Mouse (Mus musculus): ENCODE results near the gene Kcnj6.

The Kcnj6 gene

GRCm38 (mm10) chr16:94997340-94997849 lies at the start of gene Kcnj6:
Gene Kcnj6, minus strand, starts transcription at chr16:94997701.
- DNase-seq (ENCODE audit: low read depth, low spot score) = no peak
- H3K36me3 ChIP-seq (ENCODE audit: control insufficient read depth, insufficient read depth, low read length, poor library complexity, severe bottlenecking) = no peaks in the 10 kb centered on the region
- no peaks in the 10 kb centered on the region for H3K27me3 ChIP-seq (ENCODE audit: control insufficient read depth, insufficient read depth, low read length, poor library complexity, severe bottlenecking)

DNA sequence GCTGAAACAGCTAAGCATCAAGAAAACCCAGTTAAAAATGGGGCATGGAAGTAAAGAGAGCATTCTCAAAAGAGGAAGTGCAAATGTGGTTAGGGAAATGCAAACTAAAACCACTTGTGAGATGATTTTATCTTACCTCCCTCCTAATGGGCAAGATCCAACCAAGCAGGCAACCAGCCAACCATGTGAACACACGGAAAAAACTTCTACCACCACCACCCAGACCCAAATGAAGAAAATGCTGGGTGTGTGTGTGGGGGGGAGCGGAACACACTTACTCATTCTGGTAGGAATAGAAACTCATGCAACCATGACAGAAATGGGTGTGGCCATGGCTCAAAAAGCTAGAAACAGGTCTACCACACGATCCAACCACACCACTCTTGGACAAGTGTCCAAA lies 12.4 kb upstream of the Kcnj6 start:
- peak; percentile 18 for DNase-seq (ENCODE audit: low read depth, low spot score)
- no peaks in the 10 kb centered on the region for H3K27me3 ChIP-seq (ENCODE audit: control insufficient read depth, insufficient read depth, low read length, poor library complexity, severe bottlenecking)
- no peaks in the 10 kb centered on the region for H3K36me3 ChIP-seq (ENCODE audit: control insufficient read depth, insufficient read depth, low read length, poor library complexity, severe bottlenecking)

DNA sequence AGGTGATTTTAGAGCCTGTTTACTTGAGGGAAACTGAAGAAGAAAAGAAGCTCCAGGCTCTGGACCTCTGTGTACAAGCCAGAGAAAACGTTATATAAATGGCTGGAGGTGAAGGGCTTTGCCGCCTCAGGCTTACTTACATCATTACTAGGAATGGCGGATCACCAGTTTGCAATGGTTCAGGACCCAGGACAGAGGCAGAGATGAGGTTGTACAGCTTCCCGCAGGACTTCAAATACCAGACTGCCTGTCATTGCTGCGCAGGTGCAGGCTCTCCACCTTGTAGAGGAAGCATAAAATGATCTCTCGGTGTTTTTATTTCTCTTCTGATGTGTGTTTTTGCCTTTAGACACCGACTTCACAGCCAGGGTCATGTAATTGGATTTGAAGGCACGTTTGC lies 7.1 kb upstream of the Kcnj6 start:
- H3K27me3 ChIP-seq (ENCODE audit: control insufficient read depth, insufficient read depth, low read length, poor library complexity, severe bottlenecking) = no peaks in the 10 kb centered on the region
- no peaks in the 10 kb centered on the region for H3K36me3 ChIP-seq (ENCODE audit: control insufficient read depth, insufficient read depth, low read length, poor library complexity, severe bottlenecking)
- DNase-seq (ENCODE audit: low read depth, low spot score) = no peak

DNA sequence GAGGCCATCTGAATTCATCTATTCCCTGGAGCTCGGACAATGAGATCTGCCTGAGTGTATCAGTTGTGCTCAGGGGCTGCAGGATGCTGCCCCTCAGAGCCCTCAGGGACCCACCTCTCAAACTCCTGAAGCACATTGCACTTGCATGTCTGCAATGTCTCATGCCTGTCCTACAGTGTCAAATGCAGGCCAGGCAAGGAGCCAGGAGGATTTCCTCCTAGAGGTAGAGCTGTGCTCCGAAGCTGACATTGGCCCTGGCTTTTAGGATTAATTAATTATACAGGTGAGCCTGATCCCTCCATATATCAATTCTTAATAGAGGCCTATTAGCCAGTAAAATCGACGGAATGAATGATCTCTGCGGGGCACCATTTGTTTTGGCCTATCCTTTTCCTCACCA lies 2.0 kb upstream of the Kcnj6 start:
- no peak for DNase-seq (ENCODE audit: low read depth, low spot score)
- H3K27me3 ChIP-seq (ENCODE audit: control insufficient read depth, insufficient read depth, low read length, poor library complexity, severe bottlenecking) = no peaks in the 10 kb centered on the region
- no peaks in the 10 kb centered on the region for H3K36me3 ChIP-seq (ENCODE audit: control insufficient read depth, insufficient read depth, low read length, poor library complexity, severe bottlenecking)

DNA sequence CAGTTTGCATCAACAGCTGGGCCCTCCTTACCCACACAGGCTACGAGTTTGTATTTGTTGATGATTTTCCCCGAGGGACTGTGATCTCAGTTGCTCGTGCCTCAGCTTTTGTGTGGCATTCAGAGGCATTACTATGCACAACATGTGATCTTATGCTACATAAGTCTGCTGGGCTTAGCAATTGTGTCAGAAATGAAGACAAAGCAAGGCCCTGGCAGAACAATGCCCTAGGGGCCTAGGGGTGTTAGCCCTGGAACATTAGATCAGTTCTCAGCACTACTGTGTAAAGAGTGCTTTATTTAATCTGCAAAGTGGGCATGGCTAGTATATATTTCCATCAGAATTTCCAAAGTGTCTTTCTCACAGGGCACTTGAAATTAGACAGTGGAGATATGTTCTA lies 1.5 kb upstream of the Kcnj6 start:
- no peak for DNase-seq (ENCODE audit: low read depth, low spot score)
- H3K27me3 ChIP-seq (ENCODE audit: control insufficient read depth, insufficient read depth, low read length, poor library complexity, severe bottlenecking) = no peaks in the 10 kb centered on the region
- no peaks in the 10 kb centered on the region for H3K36me3 ChIP-seq (ENCODE audit: control insufficient read depth, insufficient read depth, low read length, poor library complexity, severe bottlenecking)

- DNase-seq (ENCODE audit: low read depth, low spot score) = no peak
- no peaks in the 10 kb centered on the region for H3K36me3 ChIP-seq (ENCODE audit: control insufficient read depth, insufficient read depth, low read length, poor library complexity, severe bottlenecking)
- no peaks in the 10 kb centered on the region for H3K27me3 ChIP-seq (ENCODE audit: control insufficient read depth, insufficient read depth, low read length, poor library complexity, severe bottlenecking)
Measured at GRCm38 (mm10) chr16:94996791-94997281, 665 bp downstream of the Kcnj6 start.

- H3K27me3 ChIP-seq (ENCODE audit: control insufficient read depth, insufficient read depth, low read length, poor library complexity, severe bottlenecking) = no peaks in the 10 kb centered on the region
- no peaks in the 10 kb centered on the region for H3K36me3 ChIP-seq (ENCODE audit: control insufficient read depth, insufficient read depth, low read length, poor library complexity, severe bottlenecking)
- DNase-seq (ENCODE audit: low read depth, low spot score) = no peak
Measured at GRCm38 (mm10) chr16:94995542-94996131, 1.9 kb downstream of the Kcnj6 start.

DNA sequence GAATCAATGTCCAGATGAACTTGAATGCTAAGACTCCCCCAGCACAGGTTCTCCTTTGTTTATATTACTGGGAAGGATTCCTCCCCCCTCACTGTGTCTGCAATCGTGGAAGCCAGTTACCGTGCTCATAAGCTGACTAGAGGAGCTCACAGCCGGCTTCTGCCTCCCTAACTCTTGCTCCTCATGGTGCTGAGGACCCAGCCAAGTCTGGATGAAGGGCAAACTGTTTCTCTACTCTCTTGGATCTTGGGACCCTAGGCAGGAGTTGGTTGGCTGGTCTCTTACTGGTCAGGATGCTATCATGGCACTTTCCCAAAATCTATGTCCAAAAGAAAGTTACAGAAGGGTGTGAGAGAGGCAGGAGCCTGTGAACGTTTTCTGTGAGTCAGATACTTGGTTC lies 2.6 kb downstream of the Kcnj6 start:
- no peaks in the 10 kb centered on the region for H3K27me3 ChIP-seq (ENCODE audit: control insufficient read depth, insufficient read depth, low read length, poor library complexity, severe bottlenecking)
- DNase-seq (ENCODE audit: low read depth, low spot score) = no peak
- H3K36me3 ChIP-seq (ENCODE audit: control insufficient read depth, insufficient read depth, low read length, poor library complexity, severe bottlenecking) = no peaks in the 10 kb centered on the region

DNA sequence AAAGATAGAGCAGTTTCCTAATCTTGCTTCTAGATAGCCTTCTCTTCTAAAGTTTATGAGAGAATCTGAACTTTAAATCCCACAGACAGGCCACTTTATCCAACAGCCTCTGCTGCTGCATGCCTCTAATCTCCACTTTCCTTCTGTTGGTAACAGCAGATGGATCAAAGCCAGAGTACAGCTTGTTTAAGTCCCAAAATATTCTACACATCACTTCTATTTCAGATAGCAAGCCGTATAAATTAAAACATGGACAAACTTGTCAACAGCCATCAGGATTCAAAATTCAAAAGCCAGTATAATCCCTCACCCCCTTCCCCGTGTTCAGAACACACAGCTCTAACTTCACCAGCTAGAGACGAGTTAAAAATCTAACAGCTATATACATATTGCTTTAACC lies 3.4 kb downstream of the Kcnj6 start:
- DNase-seq (ENCODE audit: low read depth, low spot score) = no peak
- H3K27me3 ChIP-seq (ENCODE audit: control insufficient read depth, insufficient read depth, low read length, poor library complexity, severe bottlenecking) = no peaks in the 10 kb centered on the region
- H3K36me3 ChIP-seq (ENCODE audit: control insufficient read depth, insufficient read depth, low read length, poor library complexity, severe bottlenecking) = no peaks in the 10 kb centered on the region

GRCm38 (mm10) chr16:94990114-94990513 lies 7.4 kb downstream of the Kcnj6 start:
- Histone ChIP-seq H3K27me3 (ENCODE audit: control insufficient read depth, insufficient read depth, low read length, poor library complexity, severe bottlenecking) (no peaks in the 10 kb centered on the region), H3K36me3 (ENCODE audit: control insufficient read depth, insufficient read depth, low read length, poor library complexity, severe bottlenecking) (no peaks in the 10 kb centered on the region)
- DNase-seq (ENCODE audit: low read depth, low spot score) = no peak

GRCm38 (mm10) chr16:94986731-94987130 lies 10.8 kb downstream of the Kcnj6 start:
- Histone ChIP-seq H3K36me3 (ENCODE audit: control insufficient read depth, insufficient read depth, low read length, poor library complexity, severe bottlenecking) (no peaks in the 10 kb centered on the region), H3K27me3 (ENCODE audit: control insufficient read depth, insufficient read depth, low read length, poor library complexity, severe bottlenecking) (no peaks in the 10 kb centered on the region)
- no peak for DNase-seq (ENCODE audit: low read depth, low spot score)

- no peaks in the 10 kb centered on the region for H3K27me3 ChIP-seq (ENCODE audit: control insufficient read depth, insufficient read depth, low read length, poor library complexity, severe bottlenecking)
- no peak for DNase-seq (ENCODE audit: low read depth, low spot score)
Measured at GRCm38 (mm10) chr16:94984263-94984662, 13.2 kb downstream of the Kcnj6 start.

DNA sequence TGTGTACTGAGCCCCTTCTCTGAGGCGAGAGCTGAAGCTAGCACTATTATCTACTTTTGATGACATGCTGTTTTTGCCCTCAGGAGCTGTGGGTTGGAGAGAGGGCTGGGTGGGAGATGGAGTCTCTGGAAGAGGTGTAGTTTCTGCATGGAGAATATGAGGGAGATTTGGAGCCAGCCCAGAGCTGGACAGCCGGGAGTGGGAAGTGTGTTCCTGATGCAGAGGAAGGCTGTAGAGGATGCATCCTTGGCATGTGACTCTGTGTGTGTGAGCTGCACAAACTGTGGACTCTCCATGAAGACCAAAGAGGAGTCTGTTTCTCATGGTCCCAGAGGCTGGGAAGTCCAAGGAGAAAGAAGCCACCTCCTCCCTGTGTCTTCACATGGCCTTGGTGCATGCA lies 17.1 kb downstream of the Kcnj6 start:
- no peak for DNase-seq (ENCODE audit: low read depth, low spot score)
- Histone ChIP-seq H3K27me3 (ENCODE audit: control insufficient read depth, insufficient read depth, low read length, poor library complexity, severe bottlenecking) (no peaks in the 10 kb centered on the region), H3K36me3 (ENCODE audit: control insufficient read depth, insufficient read depth, low read length, poor library complexity, severe bottlenecking) (no peaks in the 10 kb centered on the region)

More at GRCm38 (mm10) chr16:94984263-94984662, 13.2 kb downstream of the Kcnj6 start:
- H3K36me3 ChIP-seq (ENCODE audit: control insufficient read depth, insufficient read depth, low read length, poor library complexity, severe bottlenecking) = no peaks in the 10 kb centered on the region

DNA sequence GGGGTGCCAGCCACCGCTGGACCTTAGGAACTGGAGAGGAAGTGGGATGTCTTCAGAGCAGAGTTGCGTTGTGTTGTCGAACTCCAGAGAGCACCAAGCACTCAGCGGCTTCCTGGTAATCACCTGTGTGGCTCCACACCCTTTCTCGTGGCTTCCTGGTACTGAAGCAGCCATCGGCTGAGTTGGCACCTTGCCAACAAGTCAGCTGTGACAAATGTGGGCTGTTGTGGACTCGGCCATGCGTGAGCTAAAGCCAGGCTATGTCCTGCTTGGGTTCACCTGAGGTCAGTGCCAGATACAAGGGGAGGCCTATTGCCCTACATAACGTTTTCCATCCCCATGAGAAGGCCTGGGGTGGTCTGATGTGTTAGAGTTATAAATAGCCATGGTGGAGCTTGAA lies 18.0 kb downstream of the Kcnj6 start:
- no peak for DNase-seq (ENCODE audit: low read depth, low spot score)
- Histone ChIP-seq H3K27me3 (ENCODE audit: control insufficient read depth, insufficient read depth, low read length, poor library complexity, severe bottlenecking) (no peaks in the 10 kb centered on the region), H3K36me3 (ENCODE audit: control insufficient read depth, insufficient read depth, low read length, poor library complexity, severe bottlenecking) (no peaks in the 10 kb centered on the region)

DNA sequence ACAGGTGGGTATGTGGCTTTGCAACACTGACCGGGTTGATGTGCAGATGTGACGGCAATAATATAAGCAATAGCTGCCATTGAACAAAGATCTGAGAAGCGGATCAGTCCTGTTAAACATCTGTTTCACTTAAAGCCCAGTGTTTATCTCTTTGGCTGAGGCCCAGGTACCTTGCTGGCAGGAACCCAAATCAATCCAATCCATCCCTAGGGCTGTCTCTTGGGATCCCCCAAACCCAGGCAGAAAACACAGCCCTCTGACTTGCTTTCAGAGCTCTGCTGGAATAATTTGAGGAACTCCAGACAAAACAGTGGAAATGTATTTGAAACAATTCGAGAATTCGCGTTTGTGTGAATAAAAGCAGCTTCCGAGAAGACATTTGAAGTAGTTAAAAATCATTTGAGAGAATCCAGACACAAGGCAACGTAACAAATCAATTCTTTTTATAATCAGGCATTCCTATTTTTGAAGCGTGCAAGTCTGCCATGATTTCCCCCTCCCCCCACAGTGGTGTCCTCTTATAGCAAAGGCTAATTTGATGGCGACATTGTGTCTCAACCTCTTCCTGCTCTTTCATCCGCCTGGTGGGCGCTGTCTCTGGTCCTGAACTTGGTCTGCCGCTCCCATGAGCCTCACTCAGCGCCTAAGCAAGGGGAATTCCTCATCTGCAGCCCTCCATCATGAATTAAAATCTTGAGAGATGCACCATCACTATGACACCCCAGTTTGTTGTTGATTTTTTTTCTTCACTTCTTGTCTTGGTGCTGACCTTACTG lies 25.2 kb downstream of the Kcnj6 start:
- no peaks in the 10 kb centered on the region for H3K36me3 ChIP-seq (ENCODE audit: control insufficient read depth, insufficient read depth, low read length, poor library complexity, severe bottlenecking)
- H3K27me3 ChIP-seq (ENCODE audit: control insufficient read depth, insufficient read depth, low read length, poor library complexity, severe bottlenecking) = no peaks in the 10 kb centered on the region
- DNase-seq (ENCODE audit: low read depth, low spot score) = no peak

All from splenic B cell, adult 2 months (primary cell).